30 mouse cellular contexts compared by ENCODE assay signal in genomic region chr4:107183203-107183602, GRCm38 (mm10). TPM values are rescaled to one million over a fixed set of nuclear protein-coding genes. Genes with fewer than 3 reads are reported as not detected.
A peak's percentile ranks its signal among the peaks of the same experiment; 100 is the strongest.
DNase-seq lines count a peak whose midpoint lies in the region; ATAC-seq lines count a peak whose summit lies in the region.
"Had no signal": no experiment of that assay in that cellular context is flagged by ENCODE, and none has a peak within 500 bp of the region (broad histone marks: within the 10 kb centered on the region; RNA-seq: fewer than 3 reads in every experiment).

No protein-coding gene starts in this region.

- H3K27me3 ChIP-seq in megakaryocyte, embryonic 14.5 days (replicated peaks) = no peaks in the 10 kb centered on the region
- no peaks in the 10 kb centered on the region for H3K27me3 ChIP-seq in embryonic facial prominence, embryonic 12.5 days
- H3K27me3 ChIP-seq in limb, embryonic 12.5 days = no peaks in the 10 kb centered on the region
- no peaks in the 10 kb centered on the region for H3K27me3 ChIP-seq in liver, embryonic 16.5 days (ENCODE audit: control insufficient read depth, insufficient read depth, low read depth, low read length)
- H3K27me3 ChIP-seq in forebrain, embryonic 14.5 days (replicated peaks; ENCODE audit: control insufficient read depth, insufficient read depth, low read length) = no peaks in the 10 kb centered on the region
- H3K27me3 ChIP-seq: neural tube, embryonic 15.5 days; Patski had no signal

- H3K9me3 ChIP-seq in megakaryocyte, embryonic 14.5 days = no peaks in the 10 kb centered on the region
- no peaks in the 10 kb centered on the region for H3K9me3 ChIP-seq in embryonic facial prominence, embryonic 12.5 days
- no peaks in the 10 kb centered on the region for H3K9me3 ChIP-seq in limb, embryonic 12.5 days
- no peaks in the 10 kb centered on the region for H3K9me3 ChIP-seq in liver, embryonic 16.5 days (replicated peaks; ENCODE audit: control insufficient read depth, low read length)
- H3K9me3 ChIP-seq in forebrain, embryonic 14.5 days (replicated peaks; ENCODE audit: control insufficient read depth, low read length) = no peaks in the 10 kb centered on the region
- H3K9me3 ChIP-seq: forebrain, embryonic 10.5 days; heart, embryonic 10.5 days; neural tube, embryonic 15.5 days had no signal

- WGBS in embryonic facial prominence, embryonic 12.5 days = 85% methylated on average over 4 of the region's 4 CpGs
- 91% methylated on average over 4 of the region's 4 CpGs for WGBS in limb, embryonic 12.5 days
- 44% methylated on average over 4 of the region's 4 CpGs for WGBS in liver, embryonic 16.5 days (ENCODE audit: insufficient replicate concordance)
- WGBS in forebrain, embryonic 14.5 days = 89% methylated on average over 4 of the region's 4 CpGs

- peaks cover 39% of the 10 kb centered on the region for H3K36me3 ChIP-seq in megakaryocyte, embryonic 14.5 days (replicated peaks; ENCODE audit: low read length)
- H3K36me3 ChIP-seq in embryonic facial prominence, embryonic 12.5 days = peaks cover 18% of the 10 kb centered on the region
- peaks cover 23% of the 10 kb centered on the region for H3K36me3 ChIP-seq in limb, embryonic 12.5 days
- peaks cover 10% of the 10 kb centered on the region for H3K36me3 ChIP-seq in liver, embryonic 16.5 days (ENCODE audit: control insufficient read depth, insufficient read depth)
- peaks cover 24% of the 10 kb centered on the region for H3K36me3 ChIP-seq in forebrain, embryonic 14.5 days (ENCODE audit: control insufficient read depth, insufficient read depth, low read length)

- no peak overlapping the region for H3K9ac ChIP-seq in embryonic facial prominence, embryonic 12.5 days
- no peak overlapping the region for H3K9ac ChIP-seq in limb, embryonic 12.5 days (replicated peaks)
- H3K9ac ChIP-seq in liver, embryonic 16.5 days (ENCODE audit: low read depth, low read length) = no peak overlapping the region
- H3K9ac ChIP-seq in forebrain, embryonic 14.5 days (ENCODE audit: low read length) = no peak overlapping the region
- H3K9ac ChIP-seq: hindbrain, embryonic 14.5 days; lung, embryonic 14.5 days; neural tube, embryonic 15.5 days had no signal

- H3K4me3 ChIP-seq in megakaryocyte, embryonic 14.5 days (replicated peaks) = peak overlapping the region; percentile 70
- no peak overlapping the region for H3K4me3 ChIP-seq in embryonic facial prominence, embryonic 12.5 days
- H3K4me3 ChIP-seq in limb, embryonic 12.5 days (replicated peaks) = no peak overlapping the region
- H3K4me3 ChIP-seq in liver, embryonic 16.5 days (ENCODE audit: low read depth, low read length) = no peak overlapping the region
- no peak overlapping the region for H3K4me3 ChIP-seq in forebrain, embryonic 14.5 days (ENCODE audit: low read depth, low read length)
- H3K4me3 ChIP-seq: forebrain, embryonic 10.5 days; heart, embryonic 10.5 days; neural tube, embryonic 15.5 days had no signal

- no peak overlapping the region for H3K4me2 ChIP-seq in embryonic facial prominence, embryonic 12.5 days (replicated peaks)
- no peak overlapping the region for H3K4me2 ChIP-seq in limb, embryonic 12.5 days
- peak overlapping the region; percentile 7; the same call in 1 of the 2 replicates for H3K4me2 ChIP-seq in liver, embryonic 16.5 days (ENCODE audit: low read depth, low read length)
- H3K4me2 ChIP-seq in forebrain, embryonic 14.5 days (ENCODE audit: low read length) = no peak overlapping the region
- H3K4me2 ChIP-seq: hindbrain, embryonic 14.5 days; lung, embryonic 14.5 days; neural tube, embryonic 15.5 days had no signal

- intact Hi-C loops in heart, postnatal 14 days (cut with DNase I) = no loop called here

- ATAC-seq in megakaryocyte, adult 5-6 weeks (ENCODE audit: poor library complexity, severe bottlenecking) = no peak
- ATAC-seq in embryonic facial prominence, embryonic 12.5 days (ENCODE audit: insufficient number of reproducible peaks, insufficient read depth, low FRiP score, low TSS enrichment) = no peak
- no peak for ATAC-seq in limb, embryonic 12.5 days (ENCODE audit: insufficient number of reproducible peaks, insufficient read depth, low FRiP score, low TSS enrichment, low read depth)
- no peak for ATAC-seq in liver, embryonic 16.5 days (ENCODE audit: low read depth)
- ATAC-seq in forebrain, embryonic 14.5 days = no peak
- ATAC-seq: activated CD4-positive, CD25-positive, alpha-beta regulatory T cell, adult 4 months; midbrain, embryonic 16.5 days; Patski had no signal

- H3K4me1 ChIP-seq in megakaryocyte, embryonic 14.5 days = peaks cover 52% of the 10 kb centered on the region
- H3K4me1 ChIP-seq in embryonic facial prominence, embryonic 12.5 days = peaks cover 30% of the 10 kb centered on the region
- H3K4me1 ChIP-seq in limb, embryonic 12.5 days (replicated peaks) = peaks cover 35% of the 10 kb centered on the region
- peaks cover 30% of the 10 kb centered on the region for H3K4me1 ChIP-seq in liver, embryonic 16.5 days (ENCODE audit: control insufficient read depth, low read depth, low read length)
- peaks cover 13% of the 10 kb centered on the region for H3K4me1 ChIP-seq in forebrain, embryonic 14.5 days (ENCODE audit: control insufficient read depth, insufficient read depth, low read length)

- peak overlapping the region; percentile 41; the same call in 1 of the 2 replicates for H3K27ac ChIP-seq in embryonic facial prominence, embryonic 12.5 days
- H3K27ac ChIP-seq in limb, embryonic 12.5 days = 0 out of 2 replicates have a peak overlapping the region, but pooled peaks have one; percentile 23
- H3K27ac ChIP-seq in liver, embryonic 16.5 days (ENCODE audit: low read length) = peak overlapping the region; percentile 82
- no peak overlapping the region for H3K27ac ChIP-seq in forebrain, embryonic 14.5 days (ENCODE audit: low read depth, low read length)
- H3K27ac ChIP-seq: forebrain, embryonic 10.5 days; heart, embryonic 10.5 days; hindbrain, embryonic 14.5 days; macrophage; neural tube, embryonic 15.5 days had no signal

- DNase-seq in frontal cortex, postnatal 25 days (ENCODE audit: low spot score in 2 of 2) = no peak
- no peak for DNase-seq in forebrain, embryonic 14.5 days (ENCODE audit: low spot score)
- no peak for DNase-seq in heart, postnatal 14 days
- DNase-seq: cerebellum, adult 18-20 months; cerebellum, postnatal 25 days; embryo, embryonic 11 days; gastrocnemius, postnatal 36 days; kidney, adult 9 months; kidney, postnatal 25 days; lung, embryonic 14.5 days; right cerebral cortex, postnatal 14 days; thymus, adult 2 months had no signal

RNA-seq across cellular contexts. Expression of gene Tceanc2, which starts 4.3 kb away (rescaled TPM):
- polyA plus RNA-seq in megakaryocyte, embryonic 14.5 days (2012; ENCODE audit: insufficient read depth, low replicate concordance) = 31.3 and 34.2 TPM in 2 replicates
- total RNA-seq in megakaryocyte, adult 5-6 weeks (2015) = 26.5 and 30.8 TPM in 2 replicates
- 33.3 and 36.7 TPM in 2 replicates for total RNA-seq in megakaryocyte, adult 5-6 weeks (2017)
- polyA plus RNA-seq in embryonic facial prominence, embryonic 12.5 days (2016; fragmentation: Nextera tagmentation; extraction: Ambion mirVana) = 23.1 and 24.7 TPM in 2 replicates
- polyA plus RNA-seq in limb, embryonic 12.5 days (2016; fragmentation: Nextera tagmentation; extraction: Ambion mirVana) = 18.6 and 24.7 TPM in 2 replicates
- 11.7 and 19.8 TPM in 2 replicates for polyA plus RNA-seq in liver, embryonic 16.5 days (2015; fragmentation: Nextera tagmentation; extraction: Ambion mirVana)
- polyA plus RNA-seq in forebrain, embryonic 14.5 days (2014; fragmentation: Nextera tagmentation; extraction: Ambion mirVana) = 28.0 and 29.3 TPM in 2 replicates
- total RNA-seq in heart, postnatal 14 days (2021) = 10 to 100 TPM; 11.8 to 12.5 TPM

RNA-seq across cellular contexts. Expression of gene Tmem59, which starts 5.0 kb away (rescaled TPM):
- 147 and 205 TPM in 2 replicates for polyA plus RNA-seq in megakaryocyte, embryonic 14.5 days (2012; ENCODE audit: insufficient read depth, low replicate concordance)
- total RNA-seq in megakaryocyte, adult 5-6 weeks (2015) = 288 and 354 TPM in 2 replicates
- 165 and 181 TPM in 2 replicates for total RNA-seq in megakaryocyte, adult 5-6 weeks (2017)
- polyA plus RNA-seq in embryonic facial prominence, embryonic 12.5 days (2016; fragmentation: Nextera tagmentation; extraction: Ambion mirVana) = 374 and 383 TPM in 2 replicates
- polyA plus RNA-seq in limb, embryonic 12.5 days (2016; fragmentation: Nextera tagmentation; extraction: Ambion mirVana) = 336 and 348 TPM in 2 replicates
- polyA plus RNA-seq in liver, embryonic 16.5 days (2015; fragmentation: Nextera tagmentation; extraction: Ambion mirVana) = 196 and 197 TPM in 2 replicates
- polyA plus RNA-seq in forebrain, embryonic 14.5 days (2014; fragmentation: Nextera tagmentation; extraction: Ambion mirVana) = 385 and 418 TPM in 2 replicates
- total RNA-seq in heart, postnatal 14 days (2021) = 100 to 1,000 TPM; 149 to 155 TPM

RNA-seq across cellular contexts. Expression of gene Ldlrad1, which starts 25.8 kb away (rescaled TPM):
- 0.17 and 1.7 TPM in 2 replicates for polyA plus RNA-seq in megakaryocyte, embryonic 14.5 days (2012; ENCODE audit: insufficient read depth, low replicate concordance)
- total RNA-seq in megakaryocyte, adult 5-6 weeks (2015) = not detected in 2 replicates
- not detected in 2 replicates for total RNA-seq in megakaryocyte, adult 5-6 weeks (2017)
- polyA plus RNA-seq in embryonic facial prominence, embryonic 12.5 days (2016; fragmentation: Nextera tagmentation; extraction: Ambion mirVana) = not detected in 2 replicates
- polyA plus RNA-seq in limb, embryonic 12.5 days (2016; fragmentation: Nextera tagmentation; extraction: Ambion mirVana) = not detected in 2 replicates
- not detected in 2 replicates for polyA plus RNA-seq in liver, embryonic 16.5 days (2015; fragmentation: Nextera tagmentation; extraction: Ambion mirVana)
- polyA plus RNA-seq in forebrain, embryonic 14.5 days (2014; fragmentation: Nextera tagmentation; extraction: Ambion mirVana) = not detected in 2 replicates
- under 1 TPM in 1 of 2 experiments, not detected in 1; 0.33 TPM for total RNA-seq in heart, postnatal 14 days (2021)
- total RNA-seq: adrenal gland, postnatal 4 days; gastrocnemius, postnatal 36 days had no signal
- polyA plus RNA-seq: forebrain, embryonic 10.5 days; heart, embryonic 10.5 days; heart, postnatal 0 days; hindbrain, embryonic 14.5 days; intestine, embryonic 14.5 days; limb, embryonic 11.5 days; lung, embryonic 14.5 days; macrophage; midbrain, embryonic 16.5 days; neural tube, embryonic 15.5 days; Patski; stomach, embryonic 14.5 days had no signal
